Mouse (Mus musculus): Measurements from ENCODE around the gene Lhx4.

DNA sequence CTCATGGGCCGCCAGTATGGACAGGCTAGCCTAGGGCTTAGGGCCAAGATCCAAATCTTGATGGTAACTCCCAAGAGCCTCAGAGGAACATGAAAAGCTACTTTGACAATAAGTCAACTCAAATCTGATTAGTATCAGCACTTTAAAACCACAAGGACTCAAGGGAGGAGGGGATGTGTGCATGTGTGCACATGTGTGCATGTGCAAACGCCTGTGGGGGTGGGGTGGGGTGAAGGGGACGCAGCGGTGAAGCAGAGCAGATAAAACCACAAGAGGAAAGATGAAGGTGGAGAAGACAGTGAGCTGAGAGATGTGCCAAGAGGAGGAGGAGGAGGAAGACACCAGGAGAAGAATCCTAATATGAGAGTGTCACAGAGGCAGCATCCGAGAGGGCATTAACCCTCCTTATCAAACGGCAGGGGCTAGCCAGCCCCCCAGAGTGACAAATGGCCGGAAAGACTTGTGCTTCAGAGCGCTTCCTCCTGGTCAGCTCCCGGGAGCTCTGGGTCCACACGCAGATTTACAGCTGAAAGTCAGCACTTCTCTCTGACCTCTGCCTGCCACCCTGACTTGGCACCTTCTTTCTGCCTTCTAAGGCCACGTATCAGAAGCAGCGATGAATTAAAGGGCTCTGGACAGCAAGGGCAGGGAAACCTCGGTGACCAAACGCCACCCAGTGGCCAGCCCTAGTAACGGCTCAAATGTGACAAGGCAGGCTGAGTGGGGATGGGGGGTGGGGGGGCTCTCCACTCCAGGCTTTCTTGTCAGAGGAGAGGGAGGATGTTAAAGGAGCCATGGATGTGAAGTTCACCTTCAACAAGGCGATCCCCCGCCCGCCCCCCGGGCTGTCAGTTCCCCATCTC lies 33.1 kb upstream of the Lhx4 start:
- TF ChIP-seq HCFC1 (IDR thresholded peaks at IDR 0.05; ENCODE audit: borderline replicate concordance, insufficient read depth, low read length) (no peak), ZC3H11A (IDR thresholded peaks at IDR 0.05; ENCODE audit: borderline replicate concordance, low read depth, low read length) (no peak), CHD2 (IDR thresholded peaks at IDR 0.05; ENCODE audit: low read depth, low read length) (no peak)
